Mouse (Mus musculus) lung, postnatal 0 days (tissue): ENCODE results near the gene Tapbp. TPM values are rescaled to one million over a fixed set of nuclear protein-coding genes. Genes with fewer than 3 reads are reported as not detected.

Experiments
- ATAC-seq: fragments of 200-750 bp; cut with Nextera tagmentation; 2 replicates; pipeline ENCODE4 v1.8.0; 2017; ENCODE audit warnings: moderate library complexity
- DNase-seq: peaks from one replicate; pipeline ENCODE4 v3.0.0-alpha.2; 2016; ENCODE audit warnings: low spot score
- H3K27ac ChIP-seq: fragments of 300-500 bp; sonication (generic); 2 replicates; pipeline ENCODE4 v1.5.1; 2014; ENCODE audit warnings: antibody characterized with exemption, mild to moderate bottlenecking, low read length, mixed read lengths
- H3K27me3 ChIP-seq: fragments of 300-500 bp; sonication (generic); replicated peaks from 2 replicates; pipeline ENCODE4 v1.6.1; 2014; ENCODE audit warnings: low read length, mixed read lengths; ENCODE audit not compliant: insufficient read depth
- H3K36me3 ChIP-seq: fragments of 300-500 bp; sonication (generic); 2 replicates; pipeline ENCODE4 v1.6.1; 2014; ENCODE audit warnings: low read length, mixed read lengths; ENCODE audit not compliant: insufficient read depth
- H3K4me1 ChIP-seq: fragments of 300-500 bp; sonication (generic); 2 replicates; pipeline ENCODE4 v1.6.1; 2014; ENCODE audit warnings: antibody characterized with exemption, low read depth, low read length, mixed read lengths; ENCODE audit not compliant: insufficient read depth
- H3K4me2 ChIP-seq: fragments of 300-500 bp; sonication (generic); replicated peaks from 2 replicates; pipeline ENCODE4 v1.6.1; 2014; ENCODE audit warnings: low read depth, mild to moderate bottlenecking, low read length, moderate library complexity, mixed read lengths
- H3K4me3 ChIP-seq: fragments of 300-500 bp; sonication (generic); 2 replicates; pipeline ENCODE4 v1.5.1; 2014; ENCODE audit warnings: low read depth, low read length
- H3K9ac ChIP-seq: fragments of 300-500 bp; sonication (generic); replicated peaks from 2 replicates; pipeline ENCODE4 v1.6.1; 2014; ENCODE audit warnings: low read depth, mild to moderate bottlenecking
- H3K9me3 ChIP-seq: fragments of 300-500 bp; sonication (generic); 2 replicates; pipeline ENCODE4 v1.6.1; 2016; ENCODE audit warnings: low read length, mixed read lengths
- CTCF ChIP-seq: IDR thresholded peaks from 2 replicates; pipeline ENCODE4 v1.5.1; 2016; ENCODE audit warnings: antibody characterized with exemption, mild to moderate bottlenecking
- EP300 ChIP-seq: IDR thresholded peaks from 2 replicates; pipeline ENCODE4 v1.6.1; 2016; ENCODE audit warnings: antibody characterized with exemption, mild to moderate bottlenecking, control low read depth
- WGBS: fragments of 180-500 bp; shearing (Covaris S2); extraction: QIAGEN DNeasy Blood & Tissue Kit; methylation state at CpG from one replicate; pipeline ENCODE4 v1.1.7; 2014; 5-methylcytosine and 5-hydroxymethylcytosine counted together
- polyA plus RNA-seq: library from polyadenylated mRNA; unstranded; fragments of >200 nt; fragmentation: Nextera tagmentation; extraction: Ambion mirVana; gene quantifications from 2 replicates; pipeline ENCODE4 v1.2.1, GENCODE M21; 2015

Tapbp gene
- polyA plus RNA-seq, 1 experiment from 2014 or later = 102 TPM

GRCm38 (mm10) chr17:33917656-33918292 lies 2.1 kb downstream of the Tapbp start:
- Histone ChIP-seq H3K27ac (no peak overlapping the region), H3K9me3 (no peaks in the 10 kb centered on the region), H3K27me3 (no peaks in the 10 kb centered on the region), H3K4me2 (no peak overlapping the region), H3K4me1 (peaks cover 11% of the 10 kb centered on the region; the same call in 1 of the 2 replicates), H3K9ac (no peak overlapping the region), H3K36me3 (peaks cover 18% of the 10 kb centered on the region; the same call in 1 of the 2 replicates), H3K4me3 (no peak overlapping the region)
- ATAC-seq (no peak), DNase-seq (no peak)
- no peak for TF ChIP-seq EP300
- no peak for TF ChIP-seq CTCF
- WGBS = 85% methylated on average over 16 of the region's 18 CpGs

- peak overlapping the region; percentile 75; the same call in 1 of the 2 replicates for H3K4me3 ChIP-seq
- H3K4me1 ChIP-seq = peaks cover 11% of the 10 kb centered on the region; the same call in 1 of the 2 replicates
- H3K27me3 ChIP-seq = no peaks in the 10 kb centered on the region
- no peak; the same call in 1 of the 2 replicates for TF ChIP-seq EP300
- no peak for TF ChIP-seq CTCF
- DNase-seq (peak; percentile 32), ATAC-seq (no peak)
- no peaks in the 10 kb centered on the region for H3K9me3 ChIP-seq
- H3K9ac ChIP-seq = peak overlapping the region; percentile 77; the same call in 1 of the 2 replicates
- WGBS = 60% methylated on average over 37 of the region's 37 CpGs
- H3K36me3 ChIP-seq = peaks cover 13% of the 10 kb centered on the region; the same call in 1 of the 2 replicates
- peak overlapping the region; percentile 98 for H3K4me2 ChIP-seq
- H3K27ac ChIP-seq = peak overlapping the region; percentile 91; the same call in 1 of the 2 replicates
Observed at GRCm38 (mm10) chr17:33918293-33919203, 2.8 kb downstream of the Tapbp start.

- Histone ChIP-seq H3K9me3 (no peaks in the 10 kb centered on the region), H3K27me3 (no peaks in the 10 kb centered on the region), H3K4me1 (peaks cover 11% of the 10 kb centered on the region; the same call in 1 of the 2 replicates), H3K36me3 (peaks cover 6% of the 10 kb centered on the region; the same call in 1 of the 2 replicates), H3K27ac (peak overlapping the region; percentile 91), H3K4me2 (peak overlapping the region; percentile 98), H3K4me3 (peak overlapping the region; percentile 75), H3K9ac (peak overlapping the region; percentile 77)
- TF ChIP-seq EP300 = no peak
- peak; percentile 63 for TF ChIP-seq CTCF
- ATAC-seq = peak; percentile 57
- WGBS = 1% methylated on average over 52 of the region's 52 CpGs
- DNase-seq = peak; percentile 96
Observed at GRCm38 (mm10) chr17:33919351-33920281, 3.9 kb downstream of the Tapbp start.

- TF ChIP-seq EP300 (no peak; the same call in 1 of the 2 replicates), CTCF (peak; percentile 91)
- H3K4me2 ChIP-seq = peak overlapping the region; percentile 98
- WGBS = 1% methylated on average over 36 of the region's 36 CpGs
Observed at GRCm38 (mm10) chr17:33920282-33921097, 4.8 kb downstream of the Tapbp start.

GRCm38 (mm10) chr17:33921361-33921760 lies 5.7 kb downstream of the Tapbp start:
- Histone ChIP-seq H3K27me3 (no peaks in the 10 kb centered on the region), H3K36me3 (peaks cover 11% of the 10 kb centered on the region), H3K4me3 (no peak overlapping the region), H3K9ac (peak overlapping the region; percentile 12; the same call in 1 of the 2 replicates), H3K9me3 (no peaks in the 10 kb centered on the region), H3K27ac (no peak overlapping the region), H3K4me2 (no peak overlapping the region), H3K4me1 (peaks cover 6% of the 10 kb centered on the region; the same call in 1 of the 2 replicates)
- 83% methylated on average over 7 of the region's 7 CpGs for WGBS
- no peak for DNase-seq
- TF ChIP-seq CTCF (no peak), EP300 (no peak)
- no peak for ATAC-seq

More at GRCm38 (mm10) chr17:33920282-33921097, 4.8 kb downstream of the Tapbp start:
- peaks cover 6% of the 10 kb centered on the region; the same call in 1 of the 2 replicates for H3K4me1 ChIP-seq
- no peaks in the 10 kb centered on the region for H3K9me3 ChIP-seq
- peak overlapping the region; percentile 77 for H3K9ac ChIP-seq
- DNase-seq (peak; percentile 93), ATAC-seq (peak; percentile 34)
- H3K27me3 ChIP-seq = no peaks in the 10 kb centered on the region
- H3K36me3 ChIP-seq = peaks cover 3% of the 10 kb centered on the region; the same call in 1 of the 2 replicates
- peak overlapping the region; percentile 75 for H3K4me3 ChIP-seq
- peak overlapping the region; percentile 91 for H3K27ac ChIP-seq
